Mouse (Mus musculus): ENCODE data around the gene Gm19402.
"Not testable (repeated sequence)": the region's sequence is repeated elsewhere in the genome, so short reads cannot be mapped to it uniquely, and the experiment has no call there.

The Gm19402 gene

DNA sequence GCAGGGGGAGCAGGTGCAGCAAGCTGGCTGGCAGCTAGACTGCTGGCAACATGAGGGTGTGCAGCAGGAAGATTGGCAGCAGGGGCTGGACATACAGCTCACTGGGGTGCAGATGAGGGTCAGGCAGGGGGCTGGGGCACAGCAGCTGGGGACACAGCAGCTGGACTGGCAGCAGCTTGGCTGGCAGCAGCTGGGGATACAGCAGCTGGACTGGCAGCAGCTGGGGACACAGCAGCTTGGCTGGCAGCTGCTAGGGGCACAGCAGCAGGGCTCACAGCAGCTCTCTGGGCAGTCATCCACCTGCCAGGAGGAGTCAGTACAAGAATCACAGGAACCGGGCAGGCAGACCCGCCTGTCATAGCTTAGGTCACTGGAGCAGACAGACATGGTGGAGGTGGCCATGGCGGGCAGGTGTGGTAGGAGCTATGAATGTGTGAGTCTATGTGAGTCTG lies at the start of gene Gm19402:
Gene Gm19402 (minus strand): TSS at position 402 of the 452 bp plus-strand sequence.
- DNase-seq (ENCODE audit: low spot score), result not testable (repeated sequence)

DNA sequence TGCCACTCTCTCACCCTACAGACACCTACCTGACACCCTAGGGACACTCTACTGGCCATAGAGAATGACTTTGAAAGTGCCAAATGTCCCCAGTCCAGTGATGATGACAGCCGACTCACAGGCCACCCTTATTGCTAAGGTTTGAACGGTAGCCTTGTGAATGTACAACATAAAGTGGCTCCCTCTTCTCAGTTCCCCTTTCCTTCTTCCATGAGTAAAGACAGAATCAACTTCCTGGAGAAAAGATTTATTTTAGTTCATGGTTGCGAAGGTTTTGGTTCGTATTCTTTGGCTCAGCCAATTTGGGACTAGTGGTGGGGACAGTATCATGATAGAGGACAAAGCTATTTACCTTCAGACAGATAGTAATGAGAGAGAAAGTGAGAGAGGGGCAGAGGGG lies 48.4 kb upstream of the Gm19402 start:
- no peak for DNase-seq (ENCODE audit: low spot score)

DNA sequence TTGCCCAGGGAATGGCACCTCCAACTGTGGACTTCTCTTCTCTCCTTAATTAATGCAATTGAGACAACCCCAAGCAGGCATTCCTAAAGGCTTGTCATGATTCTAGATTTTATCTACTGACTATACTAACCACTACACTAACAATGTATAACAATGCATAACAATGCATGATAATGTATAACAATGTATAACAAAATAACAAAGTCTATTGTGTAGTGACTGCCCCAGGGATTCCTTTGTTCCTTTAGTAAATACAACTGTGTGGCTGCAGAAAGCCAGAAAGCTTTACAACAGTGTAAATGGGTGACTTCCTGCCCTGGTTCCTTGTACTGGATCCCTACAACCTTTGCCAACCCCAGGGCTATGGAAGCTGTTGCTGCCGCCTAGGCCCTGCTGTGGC lies 45.4 kb upstream of the Gm19402 start:
- DNase-seq (ENCODE audit: low spot score), result no peak

DNA sequence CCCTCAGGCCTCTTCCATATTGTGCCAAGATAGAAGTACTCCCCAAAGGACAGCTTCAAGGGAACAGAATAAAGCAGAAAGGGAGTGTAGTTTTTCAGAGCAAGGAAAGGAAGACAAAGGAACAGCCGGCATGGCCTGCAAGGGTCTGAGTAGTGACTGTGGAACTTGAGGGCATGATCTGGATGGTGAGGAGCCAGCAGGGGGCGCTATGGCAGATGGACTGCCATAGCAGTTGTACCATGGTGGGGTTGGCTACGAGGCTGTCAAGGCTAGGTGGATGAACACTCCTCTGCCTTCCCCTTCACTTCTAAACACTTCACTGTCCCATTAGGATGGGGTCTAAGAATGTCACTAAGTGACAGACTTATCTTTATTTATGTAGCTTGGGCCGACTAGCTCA lies 38.7 kb upstream of the Gm19402 start:
- no peak for DNase-seq (ENCODE audit: low spot score)

GRCm38 (mm10) chr10:77728280-77728679 lies 37.7 kb upstream of the Gm19402 start:
- no peak for DNase-seq (ENCODE audit: low spot score)

GRCm38 (mm10) chr10:77726186-77726585 lies 35.6 kb upstream of the Gm19402 start, which contains the start of gene Gm10100:
Gene Gm10100 (plus strand): TSS chr10:77726486.
- no peak for DNase-seq (ENCODE audit: low spot score)

GRCm38 (mm10) chr10:77724855-77725254 lies 34.3 kb upstream of the Gm19402 start:
- DNase-seq (ENCODE audit: low spot score), result no peak

GRCm38 (mm10) chr10:77720299-77720698 lies 29.7 kb upstream of the Gm19402 start, which contains the start of gene Krtap12-1:
Gene Krtap12-1 (plus strand): TSS chr10:77720599.
- not testable (repeated sequence) for DNase-seq (ENCODE audit: low spot score)

DNA sequence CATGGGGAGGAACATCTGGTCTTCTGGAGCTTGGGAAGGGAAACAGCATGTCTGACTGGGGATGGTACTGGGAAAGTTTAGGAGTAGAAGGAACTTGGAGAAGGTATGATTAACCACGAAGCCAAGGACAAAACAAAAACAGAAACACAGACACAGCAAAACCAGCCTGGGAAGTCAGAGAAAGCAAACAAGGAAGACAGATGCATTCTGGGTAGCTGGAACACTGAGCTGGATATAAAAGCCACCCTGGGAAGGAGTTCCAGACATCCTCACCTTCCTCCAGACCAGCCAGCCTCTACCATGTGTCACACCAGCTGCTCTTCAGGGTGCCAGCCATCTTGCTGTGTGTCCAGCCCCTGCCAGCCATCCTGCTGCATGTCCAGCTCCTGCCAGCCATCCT lies 24.9 kb upstream of the Gm19402 start, which contains the start of gene Gm10142:
Gene Gm10142 (plus strand): TSS at position 301 of the 400 bp plus-strand sequence.
- no peak for DNase-seq (ENCODE audit: low spot score)

DNA sequence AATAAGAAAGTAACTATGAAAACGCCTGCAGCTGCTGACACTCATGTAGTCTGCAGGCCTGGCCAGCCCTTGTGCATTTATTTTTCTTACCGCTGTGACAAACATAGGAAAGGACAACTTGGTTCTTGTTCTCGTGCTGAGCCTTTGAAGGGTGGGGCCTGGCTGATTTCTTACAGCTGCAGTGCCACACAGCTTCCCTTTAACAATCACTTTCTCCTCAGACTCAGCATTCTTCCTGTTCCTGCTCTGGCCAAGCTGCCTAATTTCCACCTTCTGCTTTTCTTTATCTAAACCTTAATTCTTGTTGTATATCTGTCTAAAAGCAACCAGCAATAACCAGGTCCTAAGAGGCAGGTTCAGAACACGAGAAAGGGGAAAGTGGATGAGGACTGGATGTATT lies 23.2 kb upstream of the Gm19402 start:
- DNase-seq (ENCODE audit: low spot score), result no peak

GRCm38 (mm10) chr10:77711157-77711556 lies 20.6 kb upstream of the Gm19402 start, which contains the start of gene Gm10024:
Gene Gm10024 (plus strand): TSS chr10:77711457.
- DNase-seq (ENCODE audit: low spot score), result not testable (repeated sequence)

- no peak for DNase-seq (ENCODE audit: low spot score)
These were observed 19.3 kb upstream of the Gm19402 start for GRCm38 (mm10) chr10:77709831-77710230.

- DNase-seq (ENCODE audit: low spot score), result no peak
These were observed 15.8 kb upstream of the Gm19402 start, which contains the start of gene Gm10272 for GRCm38 (mm10) chr10:77706326-77706725. Gene Gm10272 (plus strand): TSS chr10:77706626.

- no peak for DNase-seq (ENCODE audit: low spot score)
These were observed 6.6 kb upstream of the Gm19402 start, which contains the start of gene Gm9508 for GRCm38 (mm10) chr10:77697133-77697532. Gene Gm9508 (minus strand): TSS chr10:77697233.

GRCm38 (mm10) chr10:77687021-77687420 lies 3.5 kb downstream of the Gm19402 start:
- no peak for DNase-seq (ENCODE audit: low spot score)

GRCm38 (mm10) chr10:77685895-77686664 lies 4.5 kb downstream of the Gm19402 start, which contains the start of gene Tspear:
Gene Tspear (plus strand): TSS chr10:77686569.
- no peak for DNase-seq (ENCODE audit: low spot score)

DNA sequence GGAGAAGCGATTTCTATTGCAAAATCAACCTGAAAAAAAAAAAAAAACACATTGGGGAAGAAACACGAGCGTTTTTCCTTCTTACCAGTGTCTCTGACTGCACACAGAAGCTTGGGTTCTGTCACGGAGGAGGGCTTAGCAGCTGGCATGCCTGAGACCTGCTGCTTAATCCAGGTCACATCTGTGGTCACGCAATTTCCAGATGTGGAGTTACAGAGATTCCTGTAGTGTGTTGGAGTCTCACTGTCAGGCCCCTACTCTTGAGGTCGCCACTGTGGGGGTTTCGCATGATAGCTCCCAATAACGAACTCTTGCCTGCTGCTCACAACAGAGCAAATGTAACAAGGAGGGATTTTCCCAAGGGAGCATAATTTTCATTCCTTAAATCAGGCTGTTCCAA lies 6.4 kb downstream of the Gm19402 start:
- no peak for DNase-seq (ENCODE audit: low spot score)

GRCm38 (mm10) chr10:77682994-77683393 lies 7.6 kb downstream of the Gm19402 start:
- no peak for DNase-seq (ENCODE audit: low spot score)

GRCm38 (mm10) chr10:77677562-77677961 lies 13.0 kb downstream of the Gm19402 start:
- no peak for DNase-seq (ENCODE audit: low spot score)

DNA sequence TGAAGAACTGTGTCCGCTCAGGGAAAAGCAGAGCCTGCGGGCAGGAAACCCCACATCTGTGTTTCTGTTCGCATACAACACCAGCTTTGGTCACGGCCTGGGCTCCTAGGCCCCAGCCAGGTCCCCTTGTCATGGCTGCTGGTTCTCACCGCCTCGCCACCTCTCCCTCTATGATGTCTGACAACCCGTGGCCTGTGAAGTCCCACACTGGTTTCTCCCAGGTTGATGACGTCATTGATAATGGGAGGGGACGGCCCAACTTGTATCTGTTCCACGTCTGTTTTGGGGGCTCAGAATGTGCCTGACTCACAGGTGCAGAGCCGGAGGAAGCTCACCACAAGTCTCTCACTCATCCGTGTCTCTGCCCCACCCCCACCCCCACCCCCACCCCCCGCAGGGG lies 16.8 kb downstream of the Gm19402 start:
- no peak for DNase-seq (ENCODE audit: low spot score)

GRCm38 (mm10) chr10:77671519-77671918 lies 19.0 kb downstream of the Gm19402 start:
- no peak for DNase-seq (ENCODE audit: low spot score)

DNA sequence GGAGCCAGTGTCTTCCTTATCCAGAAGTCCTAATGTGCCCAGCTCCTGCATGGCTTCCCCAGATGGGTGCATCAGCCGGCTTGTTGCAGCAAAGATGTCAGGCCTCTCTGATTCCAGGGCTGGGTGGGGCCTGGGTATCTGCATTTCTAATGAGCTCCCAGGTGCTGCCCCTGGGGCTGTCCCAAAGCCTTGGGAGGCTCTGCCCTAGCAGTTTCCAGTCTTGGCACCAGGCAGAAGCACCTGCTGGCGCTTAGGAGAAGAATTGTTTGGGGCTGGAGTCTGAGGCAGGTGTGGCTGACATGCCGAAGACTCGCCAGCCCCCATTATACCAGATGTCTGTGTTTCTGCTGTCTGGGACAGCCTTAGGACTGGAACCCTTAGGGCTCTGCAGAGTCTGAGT lies 19.8 kb downstream of the Gm19402 start:
- no peak for DNase-seq (ENCODE audit: low spot score)

DNA sequence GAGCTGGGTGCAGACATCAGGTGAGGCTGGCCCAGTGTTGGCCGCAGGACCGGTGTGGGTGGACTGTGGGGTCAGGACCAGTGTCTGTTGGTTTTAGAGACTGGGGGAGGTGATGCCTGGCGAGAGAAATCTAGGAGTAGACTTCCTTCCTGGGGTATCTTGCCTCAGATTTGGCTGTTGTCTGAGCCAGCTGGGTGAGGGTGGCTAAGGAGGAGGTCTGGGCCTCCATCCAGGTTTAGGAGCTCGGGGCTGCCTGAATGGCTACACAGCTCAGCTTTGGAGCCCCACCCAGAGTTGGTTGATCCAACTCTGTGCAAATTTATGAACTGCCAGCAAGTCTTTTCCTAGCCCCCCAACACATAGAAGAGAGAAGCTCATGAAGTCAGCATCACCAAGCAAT lies 23.2 kb downstream of the Gm19402 start:
- no peak for DNase-seq (ENCODE audit: low spot score)

Data from ovary, postnatal 14 days (tissue).